Mouse (Mus musculus) hindbrain, embryonic 15.5 days (tissue): Measurements from ENCODE around the gene Ctnnd2. TPM values are rescaled to one million over a fixed set of nuclear protein-coding genes. Genes with fewer than 3 reads are reported as not detected.

ENCODE experiments used
- ATAC-seq: fragments of 200-750 bp; cut with Nextera tagmentation; 2 replicates; pipeline ENCODE4 v1.8.0; 2017; ENCODE audit warnings: low read depth, moderate number of reproducible peaks, moderate TSS enrichment; ENCODE audit not compliant: low FRiP score
- H3K27ac ChIP-seq: fragments of 300-500 bp; sonication (generic); replicated peaks from 2 replicates; pipeline ENCODE4 v1.5.1; 2015; ENCODE audit warnings: mild to moderate bottlenecking, inconsistent platforms
- H3K27me3 ChIP-seq: fragments of 300-500 bp; sonication (generic); 2 replicates; pipeline ENCODE4 v1.6.1; 2015; ENCODE audit warnings: control low read depth, inconsistent platforms
- H3K36me3 ChIP-seq: fragments of 300-500 bp; sonication (generic); 2 replicates; pipeline ENCODE4 v1.6.1; 2015; ENCODE audit warnings: control low read depth, inconsistent platforms
- H3K4me1 ChIP-seq: fragments of 300-500 bp; sonication (generic); replicated peaks from 2 replicates; pipeline ENCODE4 v1.6.1; 2015; ENCODE audit warnings: control low read depth, inconsistent platforms
- H3K4me2 ChIP-seq: fragments of 300-500 bp; sonication (generic); 2 replicates; pipeline ENCODE4 v1.6.1; 2015; ENCODE audit warnings: moderate library complexity, mild to moderate bottlenecking, inconsistent platforms
- H3K4me3 ChIP-seq: fragments of 300-500 bp; sonication (generic); 2 replicates; pipeline ENCODE4 v1.5.1; 2015; ENCODE audit warnings: mild to moderate bottlenecking, inconsistent platforms
- H3K9ac ChIP-seq: fragments of 300-500 bp; sonication (generic); 2 replicates; pipeline ENCODE4 v1.6.1; 2015; ENCODE audit warnings: inconsistent platforms
- H3K9me3 ChIP-seq: fragments of 300-500 bp; sonication (generic); 2 replicates; pipeline ENCODE4 v1.6.1; 2016; ENCODE audit warnings: control low read depth, inconsistent platforms
- WGBS: fragments of 180-500 bp; shearing (Covaris S2); methylation state at CpG from one replicate; pipeline ENCODE4 v1.1.7; 2015; 5-methylcytosine and 5-hydroxymethylcytosine counted together
- polyA plus RNA-seq: library from polyadenylated mRNA; unstranded; fragments of >200 nt; fragmentation: Nextera tagmentation; extraction: Ambion mirVana; gene quantifications from 2 replicates; pipeline ENCODE4 v1.2.1, GENCODE M21; 2015

Gene Ctnnd2
- polyA plus RNA-seq, 1 experiment from 2014 or later: 71.8 TPM

DNA sequence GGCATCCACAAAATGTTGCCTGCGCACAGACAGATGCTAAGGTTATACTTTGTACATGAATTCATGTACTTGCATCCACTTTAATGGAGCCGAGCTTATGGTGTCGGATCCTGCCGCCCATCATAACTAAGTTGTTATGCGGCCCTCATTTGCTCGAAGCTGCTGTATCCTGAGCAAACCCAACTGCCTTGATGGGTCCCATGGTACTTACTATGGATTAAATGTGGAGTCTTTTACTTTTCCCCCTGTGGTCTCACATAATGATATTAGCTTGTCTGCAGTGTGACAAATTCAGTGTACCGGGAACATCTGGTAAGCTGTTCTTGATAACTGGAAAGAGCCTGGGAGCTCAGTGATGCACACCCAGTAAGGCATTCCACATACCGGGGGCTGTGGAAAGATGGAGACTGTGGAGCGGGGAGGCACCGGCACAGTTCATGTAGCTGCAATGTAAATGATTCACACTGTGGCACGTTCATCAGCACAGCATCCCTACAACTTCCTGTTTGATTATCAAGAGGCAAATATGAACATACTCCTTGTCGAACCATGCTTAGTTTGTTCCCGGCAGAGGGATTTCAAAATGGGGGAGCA lies 294.7 kb downstream of the Ctnnd2 start:
- Histone ChIP-seq H3K4me1 (peaks cover 21% of the 10 kb centered on the region), H3K36me3 (no peaks in the 10 kb centered on the region), H3K9me3 (no peaks in the 10 kb centered on the region), H3K27me3 (no peaks in the 10 kb centered on the region), H3K4me3 (no peak overlapping the region), H3K27ac (peak overlapping the region; percentile 5), H3K9ac (no peak overlapping the region), H3K4me2 (no peak overlapping the region)
- 50% methylated on average over 13 of the region's 13 CpGs for WGBS
- peak; percentile 49; the same call in 1 of the 2 replicates for ATAC-seq

GRCm38 (mm10) chr15:30468773-30469172 lies 296.4 kb downstream of the Ctnnd2 start:
- Histone ChIP-seq H3K9me3 (no peaks in the 10 kb centered on the region), H3K9ac (no peak overlapping the region), H3K27ac (no peak overlapping the region), H3K27me3 (no peaks in the 10 kb centered on the region), H3K4me1 (peaks cover 21% of the 10 kb centered on the region), H3K36me3 (no peaks in the 10 kb centered on the region), H3K4me2 (no peak overlapping the region), H3K4me3 (no peak overlapping the region)
- WGBS: 83% methylated on average over 3 of the region's 3 CpGs
- no peak for ATAC-seq

DNA sequence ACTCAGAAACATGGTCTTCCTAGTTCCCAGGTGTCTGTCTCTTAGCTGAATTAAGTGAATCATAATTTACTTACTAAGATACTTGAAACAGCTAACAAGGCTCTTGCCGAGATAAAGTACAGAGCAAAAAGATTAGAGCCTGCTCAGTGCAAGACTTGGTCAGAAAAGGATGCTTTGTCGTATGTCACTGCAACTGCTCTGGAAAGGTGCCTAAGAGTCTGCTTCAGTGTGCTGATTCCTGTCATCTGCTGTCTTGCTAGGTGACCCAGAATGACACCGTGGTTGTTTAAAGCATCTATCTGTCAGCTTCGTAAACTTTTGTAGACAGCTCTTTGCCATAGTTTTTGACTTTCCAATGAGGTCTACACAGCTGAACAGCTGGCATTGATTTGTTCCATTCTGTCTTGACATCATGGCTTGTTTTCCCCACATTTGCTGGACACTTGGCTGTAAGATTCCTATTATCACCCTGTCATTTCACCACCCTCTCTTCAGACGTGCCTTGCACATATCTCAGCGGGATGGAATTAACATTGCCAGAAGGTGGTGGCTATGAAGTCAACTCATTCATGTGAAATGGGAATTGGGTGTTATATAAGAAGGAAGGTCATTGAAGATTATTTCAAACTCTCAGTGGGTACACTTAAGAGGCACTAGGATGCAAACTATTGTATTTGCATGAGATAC lies 299.0 kb downstream of the Ctnnd2 start:
- peak; percentile 59; the same call in 1 of the 2 replicates for ATAC-seq
- 64% methylated on average over 6 of the region's 6 CpGs for WGBS
- no peaks in the 10 kb centered on the region for H3K27me3 ChIP-seq
- no peak overlapping the region for H3K9ac ChIP-seq
- H3K27ac ChIP-seq: no peak overlapping the region
- peaks cover 20% of the 10 kb centered on the region for H3K4me1 ChIP-seq
- no peaks in the 10 kb centered on the region for H3K36me3 ChIP-seq
- no peaks in the 10 kb centered on the region for H3K9me3 ChIP-seq
- H3K4me3 ChIP-seq: no peak overlapping the region
- H3K4me2 ChIP-seq: no peak overlapping the region

GRCm38 (mm10) chr15:30480676-30481075 lies 308.3 kb downstream of the Ctnnd2 start:
- peak; percentile 59; the same call in 1 of the 2 replicates for ATAC-seq
- no peaks in the 10 kb centered on the region for H3K9me3 ChIP-seq
- H3K27me3 ChIP-seq: no peaks in the 10 kb centered on the region
- H3K27ac ChIP-seq: 0 out of 2 replicates have a peak overlapping the region, but pooled peaks have one; percentile 8
- 0 out of 2 replicates have a peak, but pooled peaks cover 5% of the 10 kb centered on the region for H3K4me1 ChIP-seq
- no peaks in the 10 kb centered on the region for H3K36me3 ChIP-seq
- peak overlapping the region; percentile 3; the same call in 1 of the 2 replicates for H3K4me2 ChIP-seq
- H3K9ac ChIP-seq: no peak overlapping the region
- 59% methylated on average over 15 of the region's 15 CpGs for WGBS
- no peak overlapping the region for H3K4me3 ChIP-seq

DNA sequence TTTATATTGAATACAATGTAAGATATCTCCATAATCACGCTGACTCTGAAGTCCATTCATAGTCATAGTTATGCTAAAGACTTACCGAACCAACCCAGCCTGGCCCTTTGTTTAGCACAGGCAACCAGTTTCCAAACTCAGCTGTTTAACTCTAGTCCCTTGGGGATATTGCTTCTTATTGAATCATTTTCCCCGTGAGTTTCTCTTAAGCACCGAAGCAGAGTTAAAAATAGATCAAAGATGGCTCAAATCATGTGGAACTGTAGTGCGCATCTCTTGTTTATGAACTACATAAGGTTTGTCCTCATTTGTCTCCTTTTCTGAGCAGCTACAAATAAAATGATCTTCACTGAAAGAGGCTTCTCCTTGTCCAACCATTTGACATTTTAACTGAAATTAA lies 334.1 kb downstream of the Ctnnd2 start:
- H3K27ac ChIP-seq: no peak overlapping the region
- ATAC-seq: no peak
- WGBS: 40% methylated on average over 5 of the region's 5 CpGs

DNA sequence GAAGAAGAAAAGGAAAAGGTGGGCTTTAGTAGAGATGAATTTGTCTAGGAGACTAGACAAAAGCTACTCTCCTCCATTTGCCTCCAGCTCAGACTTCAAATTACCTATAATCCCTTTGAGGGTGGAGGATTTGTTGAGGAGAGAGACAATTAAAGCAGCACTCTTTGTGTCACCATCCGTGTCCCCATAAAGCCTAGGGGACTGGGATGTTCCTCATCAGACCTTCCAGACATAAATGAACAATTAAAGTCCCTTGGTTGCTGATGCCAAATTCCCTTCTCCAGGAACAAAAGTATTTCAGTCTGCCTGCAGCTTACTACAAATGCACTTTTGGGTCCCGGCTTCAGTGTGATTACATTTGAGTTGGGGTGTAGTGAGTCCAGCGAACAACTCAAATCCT lies 340.1 kb downstream of the Ctnnd2 start:
- H3K4me2 ChIP-seq: no peak overlapping the region
- no peaks in the 10 kb centered on the region for H3K36me3 ChIP-seq
- H3K27me3 ChIP-seq: no peaks in the 10 kb centered on the region
- no peak for ATAC-seq
- WGBS: 47% methylated on average over 3 of the region's 3 CpGs
- no peaks in the 10 kb centered on the region for H3K9me3 ChIP-seq
- H3K4me3 ChIP-seq: no peak overlapping the region
- peak overlapping the region; percentile 36; the same call in 1 of the 2 replicates for H3K27ac ChIP-seq
- H3K9ac ChIP-seq: no peak overlapping the region
- H3K4me1 ChIP-seq: peaks cover 20% of the 10 kb centered on the region

More for the DNA sequence above, 334.1 kb downstream of the Ctnnd2 start:
- no peaks in the 10 kb centered on the region for H3K4me1 ChIP-seq
- no peaks in the 10 kb centered on the region for H3K9me3 ChIP-seq
- no peaks in the 10 kb centered on the region for H3K36me3 ChIP-seq
- H3K4me3 ChIP-seq: no peak overlapping the region
- H3K9ac ChIP-seq: no peak overlapping the region
- H3K4me2 ChIP-seq: no peak overlapping the region
- no peaks in the 10 kb centered on the region for H3K27me3 ChIP-seq

DNA sequence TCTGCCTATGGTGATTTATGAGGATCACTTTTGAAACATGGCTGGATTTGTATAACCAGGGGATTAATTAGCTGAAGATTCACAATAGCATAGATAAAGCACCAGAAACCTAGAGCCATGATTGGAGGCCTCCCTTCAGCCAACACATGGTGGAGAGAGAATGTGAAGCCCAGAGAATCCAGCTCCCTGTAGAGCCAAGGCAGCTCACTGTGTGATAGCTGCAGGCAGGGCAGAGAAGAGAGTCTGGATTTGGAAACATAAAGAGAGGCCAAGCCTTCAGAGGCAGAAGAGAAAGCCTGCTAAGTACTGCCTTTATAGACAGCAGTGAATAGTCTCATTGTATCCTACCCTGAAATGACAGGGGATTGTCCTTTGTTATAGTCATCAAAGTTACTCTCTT lies 340.7 kb downstream of the Ctnnd2 start:
- Histone ChIP-seq H3K27ac (peak overlapping the region; percentile 36; the same call in 1 of the 2 replicates), H3K4me2 (no peak overlapping the region), H3K9ac (no peak overlapping the region), H3K9me3 (no peaks in the 10 kb centered on the region), H3K4me1 (peaks cover 20% of the 10 kb centered on the region), H3K4me3 (no peak overlapping the region), H3K27me3 (no peaks in the 10 kb centered on the region), H3K36me3 (no peaks in the 10 kb centered on the region)
- ATAC-seq: no peak; the same call in 1 of the 2 replicates

GRCm38 (mm10) chr15:30515425-30515824 lies 343.0 kb downstream of the Ctnnd2 start:
- Histone ChIP-seq H3K4me2 (no peak overlapping the region), H3K27ac (no peak overlapping the region), H3K36me3 (no peaks in the 10 kb centered on the region), H3K9ac (no peak overlapping the region), H3K9me3 (no peaks in the 10 kb centered on the region), H3K4me3 (no peak overlapping the region), H3K27me3 (no peaks in the 10 kb centered on the region), H3K4me1 (peaks cover 20% of the 10 kb centered on the region)
- WGBS: 27% methylated on average over 4 of the region's 4 CpGs
- ATAC-seq: no peak

GRCm38 (mm10) chr15:30541459-30541858 lies 369.1 kb downstream of the Ctnnd2 start:
- H3K4me1 ChIP-seq: no peaks in the 10 kb centered on the region
- H3K4me3 ChIP-seq: no peak overlapping the region
- H3K36me3 ChIP-seq: no peaks in the 10 kb centered on the region
- H3K27me3 ChIP-seq: no peaks in the 10 kb centered on the region
- H3K4me2 ChIP-seq: no peak overlapping the region
- H3K9me3 ChIP-seq: no peaks in the 10 kb centered on the region
- peak; percentile 54; the same call in 1 of the 2 replicates for ATAC-seq
- whole genome bisulfite sequencing: 83% methylated on average over 5 of the region's 5 CpGs
- no peak overlapping the region for H3K9ac ChIP-seq
- no peak overlapping the region for H3K27ac ChIP-seq

- no peaks in the 10 kb centered on the region for H3K27me3 ChIP-seq
- no peak overlapping the region for H3K4me2 ChIP-seq
- H3K4me3 ChIP-seq: no peak overlapping the region
- 76% methylated on average over 4 of the region's 4 CpGs for WGBS
- no peaks in the 10 kb centered on the region for H3K36me3 ChIP-seq
- no peaks in the 10 kb centered on the region for H3K4me1 ChIP-seq
- no peak overlapping the region for H3K9ac ChIP-seq
- no peak for ATAC-seq
- H3K27ac ChIP-seq: no peak overlapping the region
- H3K9me3 ChIP-seq: no peaks in the 10 kb centered on the region
These were observed 375.9 kb downstream of the Ctnnd2 start for GRCm38 (mm10) chr15:30548263-30548662.

DNA sequence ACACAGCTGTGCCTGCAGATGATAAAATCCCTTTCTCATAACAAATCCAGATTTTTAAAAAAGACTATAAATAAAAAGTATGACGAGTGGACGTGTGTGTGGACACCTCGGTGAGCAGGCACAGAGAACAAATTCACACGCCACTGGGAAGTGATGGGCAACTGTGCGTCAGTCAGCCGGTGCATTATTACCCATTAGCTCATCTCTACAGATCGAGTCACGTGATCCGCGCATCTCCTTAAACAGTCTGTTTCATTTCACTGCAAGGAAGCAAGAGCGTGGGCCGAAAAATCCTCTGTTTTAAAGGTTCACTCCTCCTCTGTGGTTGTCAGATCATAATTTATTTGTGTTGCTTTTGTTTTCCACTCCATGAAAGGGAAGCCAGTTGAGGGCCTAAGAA lies 378.6 kb downstream of the Ctnnd2 start:
- Histone ChIP-seq H3K4me2 (no peak overlapping the region), H3K4me3 (no peak overlapping the region), H3K9ac (no peak overlapping the region), H3K4me1 (no peaks in the 10 kb centered on the region), H3K27ac (no peak overlapping the region), H3K36me3 (no peaks in the 10 kb centered on the region), H3K9me3 (no peaks in the 10 kb centered on the region), H3K27me3 (no peaks in the 10 kb centered on the region)
- 83% methylated on average over 12 of the region's 12 CpGs for WGBS
- ATAC-seq: no peak

DNA sequence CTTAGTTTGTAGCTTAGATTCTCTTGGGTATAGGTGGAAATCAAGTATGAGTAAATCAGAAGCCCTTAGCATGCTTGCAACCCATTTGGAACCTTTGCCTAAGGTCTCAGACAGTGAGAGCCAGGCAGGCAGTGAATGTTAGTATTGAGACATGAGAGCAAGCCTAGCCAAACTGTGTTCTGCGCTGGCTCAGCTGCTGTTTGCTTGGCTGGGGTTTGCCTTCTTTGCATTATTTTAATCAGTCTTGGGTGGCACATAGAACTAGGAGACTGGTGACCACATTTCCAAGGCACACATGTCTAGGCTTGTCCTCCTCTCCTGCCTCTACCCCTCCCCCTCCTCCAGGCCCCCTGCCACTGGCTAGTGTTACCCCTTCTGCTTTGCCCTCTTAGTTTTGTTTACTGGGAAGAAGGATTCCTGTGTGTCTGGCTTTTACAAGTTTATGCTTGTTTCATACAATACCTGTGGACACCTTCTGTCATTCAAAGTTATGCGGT lies 381.6 kb downstream of the Ctnnd2 start:
- no peak overlapping the region for H3K4me3 ChIP-seq
- no peak for ATAC-seq
- H3K9ac ChIP-seq: no peak overlapping the region
- no peaks in the 10 kb centered on the region for H3K4me1 ChIP-seq
- H3K4me2 ChIP-seq: no peak overlapping the region
- H3K27ac ChIP-seq: no peak overlapping the region
- H3K27me3 ChIP-seq: no peaks in the 10 kb centered on the region
- 84% methylated on average over 2 of the region's 2 CpGs for WGBS
- H3K9me3 ChIP-seq: no peaks in the 10 kb centered on the region
- no peaks in the 10 kb centered on the region for H3K36me3 ChIP-seq
